Mouse (Mus musculus) hindbrain, embryonic 16.5 days (tissue): ENCODE measurements at regions not wholly inside any gene's neighbourhood (a gene's known extent, or its start where the extent isn't known, plus 50 kb on each side); places are given as distances from the start of the nearest gene placed in this dataset.
"Not testable (repeated sequence)": the region's sequence is repeated elsewhere in the genome, so short reads cannot be mapped to it uniquely, and the experiment has no call there.

Source experiments
- ATAC-seq: fragments of 200-750 bp; cut with Nextera tagmentation; 2 replicates; pipeline ENCODE4 v1.8.0; 2017; ENCODE audit warnings: moderate TSS enrichment, moderate library complexity
- H3K27ac ChIP-seq: fragments of 300-500 bp; sonication (generic); 2 replicates; pipeline ENCODE4 v1.5.1; 2014; ENCODE audit warnings: low read depth, mild to moderate bottlenecking, control low read depth, low read length, moderate library complexity
- H3K27me3 ChIP-seq: fragments of 300-500 bp; sonication (generic); replicated peaks from 2 replicates; pipeline ENCODE4 v1.6.1; 2014; ENCODE audit warnings: low read length; ENCODE audit not compliant: control insufficient read depth, insufficient read depth
- H3K36me3 ChIP-seq: fragments of 300-500 bp; sonication (generic); 2 replicates; pipeline ENCODE4 v1.6.1; 2014; ENCODE audit warnings: mild to moderate bottlenecking, low read length, moderate library complexity, mixed read lengths; ENCODE audit not compliant: control insufficient read depth, insufficient read depth
- H3K4me1 ChIP-seq: fragments of 300-500 bp; sonication (generic); 2 replicates; pipeline ENCODE4 v1.6.1; 2014; ENCODE audit warnings: low read depth, low read length; ENCODE audit not compliant: control insufficient read depth, insufficient read depth
- H3K4me2 ChIP-seq: fragments of 300-500 bp; sonication (generic); 2 replicates; pipeline ENCODE4 v1.6.1; 2014; ENCODE audit warnings: mild to moderate bottlenecking, low read length, control low read depth, moderate library complexity
- H3K4me3 ChIP-seq: fragments of 300-500 bp; sonication (generic); 2 replicates; pipeline ENCODE4 v1.5.1; 2014; ENCODE audit warnings: mild to moderate bottlenecking, low read length, control low read depth, moderate library complexity
- H3K9ac ChIP-seq: fragments of 300-500 bp; sonication (generic); 2 replicates; pipeline ENCODE4 v1.6.1; 2014; ENCODE audit warnings: low read depth, mild to moderate bottlenecking, control low read depth, low read length, moderate library complexity
- H3K9me3 ChIP-seq: fragments of 300-500 bp; sonication (generic); 2 replicates; pipeline ENCODE4 v1.6.1; 2014; ENCODE audit warnings: mild to moderate bottlenecking, low read length, moderate library complexity; ENCODE audit not compliant: control insufficient read depth
- WGBS: fragments of 180-500 bp; shearing (Covaris S2); extraction: QIAGEN DNeasy Blood & Tissue Kit; methylation state at CpG from one replicate; pipeline ENCODE4 v1.1.7; 2014; 5-methylcytosine and 5-hydroxymethylcytosine counted together

- peak; percentile 69; the same call in 1 of the 2 replicates for ATAC-seq
- H3K27ac ChIP-seq = no peak overlapping the region
- H3K36me3 ChIP-seq = no peaks in the 10 kb centered on the region
- H3K9me3 ChIP-seq = no peaks in the 10 kb centered on the region
- H3K4me3 ChIP-seq = no peak overlapping the region
- WGBS = 29% methylated on average over 1 of the region's 1 CpGs
- no peak overlapping the region for H3K4me2 ChIP-seq
- H3K9ac ChIP-seq = no peak overlapping the region
- H3K27me3 ChIP-seq = no peaks in the 10 kb centered on the region
- H3K4me1 ChIP-seq = no peaks in the 10 kb centered on the region
These were observed 781.5 kb upstream of the Cdh20 start for GRCm38 (mm10) chr1:103986867-103987266.

GRCm38 (mm10) chr1:104002906-104003305 lies 765.4 kb upstream of the Cdh20 start:
- H3K4me1 ChIP-seq, H3K4me2 ChIP-seq, H3K27ac ChIP-seq, H3K27me3 ChIP-seq, H3K4me3 ChIP-seq, ATAC-seq, H3K36me3 ChIP-seq, H3K9ac ChIP-seq, H3K9me3 ChIP-seq: not testable (repeated sequence)

GRCm38 (mm10) chr1:104029670-104030069 lies 738.7 kb upstream of the Cdh20 start:
- H3K4me1 ChIP-seq = no peaks in the 10 kb centered on the region
- no peak overlapping the region for H3K4me2 ChIP-seq
- no peaks in the 10 kb centered on the region for H3K27me3 ChIP-seq
- no peak overlapping the region for H3K9ac ChIP-seq
- H3K36me3 ChIP-seq = no peaks in the 10 kb centered on the region
- no peaks in the 10 kb centered on the region for H3K9me3 ChIP-seq
- no peak overlapping the region for H3K27ac ChIP-seq
- no peak for ATAC-seq
- no peak overlapping the region for H3K4me3 ChIP-seq

GRCm38 (mm10) chr1:104048440-104048839 lies 719.9 kb upstream of the Cdh20 start:
- Histone ChIP-seq H3K27ac (no peak overlapping the region), H3K9me3 (no peaks in the 10 kb centered on the region), H3K27me3 (no peaks in the 10 kb centered on the region), H3K4me2 (no peak overlapping the region), H3K4me1 (no peaks in the 10 kb centered on the region), H3K36me3 (no peaks in the 10 kb centered on the region), H3K4me3 (no peak overlapping the region), H3K9ac (no peak overlapping the region)
- no peak for ATAC-seq
- WGBS = 55% methylated on average over 1 of the region's 1 CpGs

GRCm38 (mm10) chr1:104049169-104049948 lies 719.0 kb upstream of the Cdh20 start:
- Histone ChIP-seq H3K27ac (no peak overlapping the region), H3K4me3 (no peak overlapping the region), H3K4me2 (no peak overlapping the region), H3K27me3 (no peaks in the 10 kb centered on the region), H3K36me3 (no peaks in the 10 kb centered on the region), H3K9me3 (no peaks in the 10 kb centered on the region), H3K4me1 (no peaks in the 10 kb centered on the region), H3K9ac (no peak overlapping the region)
- WGBS = 48% methylated on average over 4 of the region's 4 CpGs
- ATAC-seq = no peak
